Mouse (Mus musculus) forebrain, postnatal 0 days (tissue): Measurements from ENCODE around the gene Nrp1. TPM values are rescaled to one million over a fixed set of nuclear protein-coding genes. Genes with fewer than 3 reads are reported as not detected.

Source experiments
- ATAC-seq: fragments of 200-750 bp; cut with Nextera tagmentation; 2 replicates; pipeline ENCODE4 v1.8.0; 2017; ENCODE audit warnings: mild to moderate bottlenecking, moderate library complexity
- DNase-seq: peaks from one replicate; pipeline ENCODE4 v3.0.0-alpha.2; 2015
- H3K27ac ChIP-seq: fragments of 300-500 bp; sonication (generic); 2 replicates; pipeline ENCODE4 v1.5.1; 2014; ENCODE audit warnings: low read depth, mild to moderate bottlenecking, antibody characterized with exemption, low read length, moderate library complexity, mixed read lengths
- H3K27me3 ChIP-seq: fragments of 300-500 bp; sonication (generic); 2 replicates; pipeline ENCODE4 v1.6.1; 2014; ENCODE audit warnings: mild to moderate bottlenecking, low read length, mixed read lengths; ENCODE audit not compliant: insufficient read depth
- H3K36me3 ChIP-seq: fragments of 300-500 bp; sonication (generic); 2 replicates; pipeline ENCODE4 v1.6.1; 2014; ENCODE audit warnings: mild to moderate bottlenecking, moderate library complexity; ENCODE audit not compliant: insufficient read depth
- H3K4me1 ChIP-seq: fragments of 300-500 bp; sonication (generic); 2 replicates; pipeline ENCODE4 v1.6.1; 2014; ENCODE audit warnings: antibody characterized with exemption; ENCODE audit not compliant: insufficient read depth
- H3K4me2 ChIP-seq: fragments of 300-500 bp; sonication (generic); 2 replicates; pipeline ENCODE4 v1.6.1; 2014; ENCODE audit warnings: low read depth, mild to moderate bottlenecking, moderate library complexity
- H3K4me3 ChIP-seq: fragments of 300-500 bp; sonication (generic); 2 replicates; pipeline ENCODE4 v1.5.1; 2014; ENCODE audit warnings: low read depth, low read length, mixed read lengths
- H3K9ac ChIP-seq: fragments of 300-500 bp; sonication (generic); 2 replicates; pipeline ENCODE4 v1.6.1; 2014; ENCODE audit warnings: mild to moderate bottlenecking
- H3K9me3 ChIP-seq: fragments of 300-500 bp; sonication (generic); 2 replicates; pipeline ENCODE4 v1.6.1; 2016; ENCODE audit warnings: low read length
- CTCF ChIP-seq: sonication (generic); IDR thresholded peaks from 2 replicates; pipeline ENCODE4 v1.5.1; 2016; ENCODE audit warnings: antibody characterized with exemption, control low read depth, low read depth
- WGBS: fragments of 180-500 bp; shearing (Covaris S2); extraction: QIAGEN DNeasy Blood & Tissue Kit; methylation state at CpG from one replicate; pipeline ENCODE4 v1.1.7; 2014; 5-methylcytosine and 5-hydroxymethylcytosine counted together
- polyA plus RNA-seq: library from polyadenylated mRNA; unstranded; fragments of >200 nt; fragmentation: Nextera tagmentation; extraction: Ambion mirVana; gene quantifications from 2 replicates; pipeline ENCODE4 v1.2.1, GENCODE M21; 2015
- total RNA-seq: library from RNA; depleted of rRNA; stranded (reverse); fragments of >200 nt; gene quantifications from 2 replicates; pipeline ENCODE4 v1.2.3, GENCODE M21; 2014

Nrp1 gene
- total and polyA plus RNA-seq, 2 experiments from 2014 or later: 87.1 to 93.3 TPM

DNA sequence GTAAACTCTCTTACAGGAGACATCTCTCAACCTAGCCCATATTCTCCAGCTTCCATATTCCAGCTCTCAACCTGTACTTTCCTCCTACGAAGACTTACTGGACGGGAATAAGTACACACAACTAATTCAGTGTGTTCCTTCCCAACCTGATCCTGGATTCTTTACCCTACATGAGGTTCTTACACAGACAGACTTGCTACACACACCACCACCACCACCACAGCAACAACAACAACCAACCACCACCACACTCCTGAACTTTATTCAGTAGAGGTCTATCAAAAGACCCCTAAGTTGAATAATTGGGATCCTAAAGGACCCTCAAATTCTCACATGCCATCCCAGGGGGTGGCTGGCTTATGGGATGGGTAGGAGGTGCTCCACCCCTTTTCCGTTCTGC is 135.4 kb downstream of the Nrp1 start:
- TF ChIP-seq CTCF: no peak
- no peaks in the 10 kb centered on the region for H3K9me3 ChIP-seq
- H3K9ac ChIP-seq: no peak overlapping the region
- H3K4me1 ChIP-seq: no peaks in the 10 kb centered on the region
- H3K36me3 ChIP-seq: peaks cover 21% of the 10 kb centered on the region
- no peak overlapping the region for H3K4me3 ChIP-seq
- H3K4me2 ChIP-seq: no peak overlapping the region
- DNase-seq (no peak), ATAC-seq (no peak)
- H3K27ac ChIP-seq: no peak overlapping the region
- WGBS: 92% methylated on average over 3 of the region's 3 CpGs
- no peaks in the 10 kb centered on the region for H3K27me3 ChIP-seq

DNA sequence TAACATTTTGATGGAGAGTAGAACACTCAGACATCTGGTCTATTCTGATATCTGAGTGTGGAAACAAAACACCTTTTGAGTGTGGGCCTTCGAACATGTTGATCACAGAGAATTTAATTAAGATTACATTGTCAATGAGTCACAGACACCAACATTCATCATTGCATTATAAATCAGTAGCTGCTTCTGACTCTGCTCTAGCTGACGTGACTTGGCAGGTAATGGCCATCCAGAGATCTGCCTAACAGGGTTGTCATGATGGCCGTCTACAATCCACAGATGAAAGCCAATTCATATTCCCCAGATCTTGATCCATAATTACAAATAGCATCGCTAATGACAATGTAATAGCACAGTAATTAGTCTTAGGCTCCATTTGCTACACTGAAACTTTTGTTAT is 140.4 kb downstream of the Nrp1 start:
- no peaks in the 10 kb centered on the region for H3K9me3 ChIP-seq
- no peak overlapping the region for H3K4me2 ChIP-seq
- no peak overlapping the region for H3K27ac ChIP-seq
- no peak for DNase-seq
- WGBS: 72% methylated on average over 4 of the region's 4 CpGs
- peaks cover 30% of the 10 kb centered on the region for H3K36me3 ChIP-seq
- TF ChIP-seq CTCF: no peak
- no peak overlapping the region for H3K9ac ChIP-seq
- H3K4me3 ChIP-seq: no peak overlapping the region
- no peaks in the 10 kb centered on the region for H3K4me1 ChIP-seq
- ATAC-seq: no peak
- no peaks in the 10 kb centered on the region for H3K27me3 ChIP-seq

DNA sequence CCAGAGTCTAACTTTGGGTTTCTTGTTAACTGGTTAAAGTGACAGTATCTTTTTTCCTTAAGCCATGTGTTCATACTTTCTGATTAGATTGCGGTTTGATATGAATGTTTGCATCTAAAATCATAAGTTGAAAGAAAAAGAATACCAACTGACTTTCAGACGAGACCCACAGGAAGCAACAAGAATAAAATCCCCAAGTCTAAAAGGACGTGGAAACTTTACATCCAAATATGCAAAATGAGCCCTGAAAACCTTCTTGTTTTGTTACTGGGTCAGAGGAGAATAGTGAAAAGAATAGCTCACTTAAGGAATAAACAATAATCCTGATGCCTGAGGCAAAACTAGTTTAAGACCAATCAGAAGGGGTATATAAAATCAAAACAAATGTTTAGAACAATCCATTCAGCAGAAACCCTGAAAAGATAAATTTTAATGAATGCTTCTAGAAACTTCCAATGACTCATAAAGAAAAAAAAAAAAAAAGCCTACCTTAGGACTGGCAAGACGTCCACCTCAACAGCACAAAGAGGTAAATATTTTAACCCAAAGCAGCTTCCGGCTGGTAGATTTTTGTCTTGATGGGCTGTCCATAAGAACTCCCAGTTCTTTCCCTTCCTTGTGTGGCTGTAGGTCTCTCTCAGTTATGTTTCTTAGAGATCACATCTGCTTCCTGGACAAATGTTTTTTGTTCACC is 145.9 kb downstream of the Nrp1 start:
- Histone ChIP-seq H3K36me3 (peaks cover 24% of the 10 kb centered on the region; the same call in 1 of the 2 replicates), H3K27me3 (no peaks in the 10 kb centered on the region), H3K4me2 (no peak overlapping the region), H3K9me3 (no peaks in the 10 kb centered on the region), H3K4me3 (no peak overlapping the region), H3K27ac (no peak overlapping the region), H3K9ac (no peak overlapping the region), H3K4me1 (no peaks in the 10 kb centered on the region; the same call in 1 of the 2 replicates)
- WGBS: 65% methylated on average over 5 of the region's 5 CpGs
- ATAC-seq (no peak), DNase-seq (no peak)
- TF ChIP-seq CTCF: no peak

DNA sequence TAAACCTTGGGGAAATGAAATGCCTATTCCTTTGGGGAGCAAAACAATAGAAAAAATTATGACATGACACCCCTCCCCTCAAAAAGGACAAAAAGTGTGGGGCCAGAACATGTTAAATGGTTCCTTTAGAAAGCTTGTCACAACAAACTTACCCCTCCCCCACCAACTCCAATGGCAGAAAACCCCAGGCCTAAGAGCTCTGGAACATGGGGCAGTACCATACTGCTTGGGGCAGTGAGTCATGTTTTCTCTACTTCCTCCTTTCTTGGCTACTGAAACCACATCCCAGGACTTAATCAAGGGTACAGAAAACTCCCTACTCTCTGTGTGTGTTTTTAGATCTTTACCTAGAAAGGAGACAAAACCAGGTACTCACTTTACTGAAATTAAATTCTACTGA is 147.5 kb downstream of the Nrp1 start:
- H3K4me2 ChIP-seq: no peak overlapping the region
- H3K36me3 ChIP-seq: peaks cover 20% of the 10 kb centered on the region; the same call in 1 of the 2 replicates
- H3K4me3 ChIP-seq: no peak overlapping the region
- DNase-seq: no peak
- no peak overlapping the region for H3K27ac ChIP-seq
- no peaks in the 10 kb centered on the region for H3K27me3 ChIP-seq
- no peak for TF ChIP-seq CTCF
- H3K4me1 ChIP-seq: no peaks in the 10 kb centered on the region; the same call in 1 of the 2 replicates
- no peak overlapping the region for H3K9ac ChIP-seq
- H3K9me3 ChIP-seq: no peaks in the 10 kb centered on the region
- no peak for ATAC-seq

DNA sequence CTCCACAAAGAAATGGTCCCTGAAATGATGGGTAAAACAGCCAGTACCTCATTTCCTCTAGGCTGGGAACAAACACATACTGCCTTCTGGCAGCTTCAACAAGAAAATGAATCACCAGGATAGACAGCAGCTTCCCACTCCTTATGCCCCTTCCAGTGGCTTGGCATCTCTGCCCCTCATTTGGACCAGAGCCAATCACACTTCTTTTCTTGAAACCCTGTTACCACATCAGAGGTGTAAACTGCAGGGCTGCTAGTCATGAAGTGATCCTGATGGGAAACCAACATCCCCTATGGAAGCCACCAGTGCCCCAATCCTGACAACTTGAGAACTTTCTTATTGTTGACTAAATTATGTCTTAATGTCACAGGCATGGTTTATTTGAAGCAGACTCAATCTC is 150.3 kb downstream of the Nrp1 start:
- H3K27me3 ChIP-seq: no peaks in the 10 kb centered on the region
- no peaks in the 10 kb centered on the region for H3K36me3 ChIP-seq
- H3K27ac ChIP-seq: no peak overlapping the region
- peak; percentile 63 for DNase-seq
- TF ChIP-seq CTCF: no peak
- no peaks in the 10 kb centered on the region; the same call in 1 of the 2 replicates for H3K4me1 ChIP-seq
- H3K9me3 ChIP-seq: no peaks in the 10 kb centered on the region
- no peak overlapping the region for H3K4me3 ChIP-seq
- no peak overlapping the region for H3K9ac ChIP-seq
- no peak overlapping the region for H3K4me2 ChIP-seq
- peak; percentile 48; the same call in 1 of the 2 replicates for ATAC-seq

DNA sequence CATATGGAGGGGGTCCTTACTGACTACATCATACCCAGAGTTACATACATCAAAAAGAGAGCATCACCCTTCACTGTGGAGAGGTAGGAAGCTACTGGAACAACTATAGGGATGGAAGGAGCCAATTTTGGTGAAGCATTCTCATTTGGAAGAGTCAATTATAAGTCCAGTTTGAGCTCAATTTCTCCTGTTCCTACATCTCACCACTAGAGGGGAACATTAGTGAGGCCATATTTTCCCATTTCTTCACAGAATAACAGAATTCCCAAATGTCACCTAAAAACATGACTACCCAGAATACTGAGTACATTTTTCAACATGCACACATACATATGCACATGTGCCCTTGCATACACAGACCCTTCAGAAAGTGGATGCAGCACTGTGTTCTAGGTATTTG is 152.6 kb downstream of the Nrp1 start:
- Histone ChIP-seq H3K4me2 (no peak overlapping the region), H3K27me3 (no peaks in the 10 kb centered on the region), H3K27ac (no peak overlapping the region), H3K4me3 (no peak overlapping the region), H3K4me1 (no peaks in the 10 kb centered on the region; the same call in 1 of the 2 replicates), H3K9ac (no peak overlapping the region), H3K36me3 (no peaks in the 10 kb centered on the region), H3K9me3 (no peaks in the 10 kb centered on the region)
- ATAC-seq: no peak
- TF ChIP-seq CTCF: peak; percentile 47
- DNase-seq: no peak

DNA sequence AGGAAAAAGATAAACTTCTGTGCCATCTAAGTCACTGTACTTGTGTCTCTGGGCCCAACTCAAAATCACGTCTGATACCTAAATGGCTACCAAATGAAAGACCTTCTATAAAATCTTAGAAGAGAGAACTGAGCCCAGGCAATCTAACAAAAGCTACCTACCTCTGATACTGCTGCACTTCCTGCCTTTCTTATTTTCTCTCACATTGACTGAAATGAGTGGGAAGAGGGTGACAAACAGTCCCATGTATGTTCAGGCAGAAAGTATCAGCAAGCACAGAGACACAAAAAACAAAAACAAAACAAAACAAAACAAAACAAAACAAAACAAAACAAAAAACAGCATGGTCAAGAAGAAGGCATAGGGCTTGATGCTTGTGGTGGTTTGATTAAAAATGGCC is 153.3 kb downstream of the Nrp1 start:
- H3K9me3 ChIP-seq: no peaks in the 10 kb centered on the region
- ATAC-seq: no peak
- no peaks in the 10 kb centered on the region for H3K36me3 ChIP-seq
- no peak for DNase-seq
- H3K27me3 ChIP-seq: no peaks in the 10 kb centered on the region
- no peaks in the 10 kb centered on the region; the same call in 1 of the 2 replicates for H3K4me1 ChIP-seq
- no peak overlapping the region for H3K27ac ChIP-seq
- TF ChIP-seq CTCF: no peak
- H3K4me2 ChIP-seq: no peak overlapping the region
- H3K9ac ChIP-seq: no peak overlapping the region
- WGBS: 84% methylated on average over 1 of the region's 1 CpGs
- H3K4me3 ChIP-seq: no peak overlapping the region
